Mouse (Mus musculus) kidney, adult 2 months (tissue): ENCODE results near the gene Gstt2.

ENCODE experiments used
- CTCF ChIP-seq: fragments of 200-500 bp; conservative IDR thresholded peaks from 2 replicates; pipeline ENCODE4 v1.5.1; 2011; ENCODE audit warnings: low read depth, mild to moderate bottlenecking, control low read depth, low read length, moderate library complexity, mixed read lengths; ENCODE audit not compliant: insufficient read depth, insufficient read length
- POLR2A ChIP-seq: fragments of 200-500 bp; IDR thresholded peaks from one replicate; pipeline ENCODE4 v1.6.1; 2011; ENCODE audit warnings: low read depth, low read length, control low read depth

- TF ChIP-seq CTCF (no peak), POLR2A (no peak)
Measured at GRCm38 (mm10) chr10:75789081-75789735, 48.0 kb downstream of the Gstt2 start.
